Mouse (Mus musculus) kidney, adult 18-20 months (tissue): ENCODE measurements around the gene Lamc1.

Experiments used
- DNase-seq: peaks from one replicate; pipeline ENCODE4 v3.0.0; 2021

Lamc1 gene

GRCm38 (mm10) chr1:153292892-153293291, 39.7 kb downstream of the Lamc1 start:
- no peak for DNase-seq

- no peak for DNase-seq
These were observed 40.4 kb downstream of the Lamc1 start for GRCm38 (mm10) chr1:153292202-153292601.

- no peak for DNase-seq
These were observed 41.2 kb downstream of the Lamc1 start for GRCm38 (mm10) chr1:153291416-153291815.

- no peak for DNase-seq
These were observed 44.6 kb downstream of the Lamc1 start for GRCm38 (mm10) chr1:153288010-153288409.

- no peak for DNase-seq
These were observed 45.1 kb downstream of the Lamc1 start for GRCm38 (mm10) chr1:153287443-153287842.

GRCm38 (mm10) chr1:153286216-153286615, 46.4 kb downstream of the Lamc1 start:
- no peak for DNase-seq

- DNase-seq = no peak
These were observed 47.4 kb downstream of the Lamc1 start for GRCm38 (mm10) chr1:153285188-153285587.

GRCm38 (mm10) chr1:153282342-153282975, 50.1 kb downstream of the Lamc1 start:
- peak; percentile 18 for DNase-seq

- DNase-seq = no peak
These were observed 51.1 kb downstream of the Lamc1 start for GRCm38 (mm10) chr1:153281483-153281882.

- DNase-seq = no peak
These were observed 52.2 kb downstream of the Lamc1 start for GRCm38 (mm10) chr1:153280411-153280810.

- no peak for DNase-seq
These were observed 54.5 kb downstream of the Lamc1 start for GRCm38 (mm10) chr1:153278028-153278613.

GRCm38 (mm10) chr1:153275466-153275865, 57.1 kb downstream of the Lamc1 start:
- DNase-seq = no peak

GRCm38 (mm10) chr1:153274611-153275010, 58.0 kb downstream of the Lamc1 start:
- no peak for DNase-seq

GRCm38 (mm10) chr1:153273657-153274056, 58.9 kb downstream of the Lamc1 start:
- DNase-seq = no peak

- DNase-seq = no peak
These were observed 61.8 kb downstream of the Lamc1 start for GRCm38 (mm10) chr1:153270827-153271226.

- DNase-seq = no peak
These were observed 62.9 kb downstream of the Lamc1 start for GRCm38 (mm10) chr1:153269681-153270080.

GRCm38 (mm10) chr1:153268806-153269309, 63.7 kb downstream of the Lamc1 start:
- DNase-seq = no peak

- DNase-seq = no peak
These were observed 64.3 kb downstream of the Lamc1 start for GRCm38 (mm10) chr1:153268306-153268705.

GRCm38 (mm10) chr1:153267730-153268129, 64.9 kb downstream of the Lamc1 start:
- DNase-seq = no peak

GRCm38 (mm10) chr1:153266891-153267290, 65.7 kb downstream of the Lamc1 start:
- DNase-seq = no peak

- no peak for DNase-seq
These were observed 67.0 kb downstream of the Lamc1 start for GRCm38 (mm10) chr1:153265579-153265978.

GRCm38 (mm10) chr1:153265066-153265465, 67.5 kb downstream of the Lamc1 start:
- no peak for DNase-seq

GRCm38 (mm10) chr1:153259752-153260300, 72.8 kb downstream of the Lamc1 start:
- no peak for DNase-seq

- no peak for DNase-seq
These were observed 79.9 kb downstream of the Lamc1 start for GRCm38 (mm10) chr1:153252540-153253210.
